Mouse (Mus musculus): ENCODE data around the gene Gm2956. TPM values are rescaled to one million over a fixed set of nuclear protein-coding genes. Genes with fewer than 3 reads are reported as not detected.

Gm2956 gene
- 0.05 TPM in 1 of 2 replicates, not detected in the other for polyA plus RNA-seq (2012; rRNA removed)

DNA sequence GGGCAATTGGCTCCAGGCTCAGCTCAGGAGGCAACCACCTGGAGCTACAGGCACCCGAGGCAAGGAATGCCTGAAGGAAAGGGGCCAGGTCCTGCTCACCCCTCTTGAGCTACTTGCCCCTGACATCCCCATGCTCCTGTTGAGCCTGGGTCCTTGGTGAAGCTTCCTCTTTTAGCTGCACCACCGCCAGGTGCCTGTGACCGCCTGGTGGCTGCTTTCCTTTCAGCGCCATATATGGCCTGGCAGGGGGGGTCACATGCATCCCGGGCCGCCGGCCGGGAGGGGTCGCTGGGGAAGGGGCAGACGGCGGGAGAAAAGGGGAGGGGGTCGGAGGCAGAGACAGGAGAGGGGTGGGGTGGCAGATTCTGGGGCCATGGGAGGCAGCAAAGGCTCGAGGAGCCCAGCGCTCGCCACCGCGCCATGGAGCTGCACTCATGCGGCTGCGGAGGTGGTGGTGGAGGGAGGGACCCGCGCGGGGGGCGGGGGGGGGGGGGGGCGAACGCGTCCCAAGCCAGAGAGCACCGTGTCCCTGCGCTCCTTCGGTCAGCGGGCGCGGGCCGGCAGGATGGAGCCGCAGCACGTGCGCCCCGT is at the start of gene Gm2956:
Gene Gm2956, plus strand, starts transcription at position 541 of the 591 bp plus-strand sequence.

DNA sequence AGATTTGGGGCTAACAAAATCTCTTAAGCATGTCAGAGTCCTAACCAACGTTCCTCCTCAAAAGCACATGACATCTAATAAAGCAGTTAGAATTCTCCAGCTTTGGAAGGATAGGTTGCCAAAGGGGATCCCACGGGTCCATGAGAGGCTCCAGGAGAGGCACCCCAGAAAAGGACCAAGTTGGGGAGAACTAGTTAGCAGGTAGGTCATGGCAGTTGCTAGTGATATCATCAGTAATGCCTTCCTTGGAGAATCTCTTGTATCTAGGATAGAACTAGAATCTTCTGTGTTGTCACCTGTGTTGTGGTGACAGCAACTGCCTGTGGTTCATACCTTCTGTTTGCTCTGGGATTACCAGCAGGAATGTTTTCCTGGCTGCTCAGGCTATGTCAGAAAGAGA is 62.4 kb downstream of the Gm2956 start, which contains the start of gene Gm10413:
Gene Gm10413, plus strand, starts transcription at position 301 of the 400 bp plus-strand sequence.

Other genes with a start within 250 kb of the Gm2956 start
- not detected in 2 replicates for gene Gm10340, start 198.6 kb upstream of the Gm2956 start, polyA plus RNA-seq (2012; rRNA removed)
- 0.30 and 0.37 TPM in 2 replicates for gene Gm5795, start 144.4 kb upstream of the Gm2956 start, polyA plus RNA-seq (2012; rRNA removed)
- gene D830030K20Rik, start 124.1 kb upstream of the Gm2956 start, polyA plus RNA-seq (2012; rRNA removed) = 8.3 and 8.7 TPM in 2 replicates
- not detected in 2 replicates for gene Gm10413, start 62.5 kb downstream of the Gm2956 start, polyA plus RNA-seq (2012; rRNA removed)
- gene Gm10409, start 80.0 kb downstream of the Gm2956 start, polyA plus RNA-seq (2012; rRNA removed) = 5.5 and 6.4 TPM in 2 replicates
- gene Gm3005, start 95.5 kb downstream of the Gm2956 start, polyA plus RNA-seq (2012; rRNA removed) = 8.5 and 8.7 TPM in 2 replicates
- gene Gm10408, start 116.8 kb downstream of the Gm2956 start, polyA plus RNA-seq (2012; rRNA removed) = 0.05 TPM in 1 of 2 replicates, not detected in the other